28 mouse cellular contexts compared by ENCODE assay signal in the genomic region with DNA sequence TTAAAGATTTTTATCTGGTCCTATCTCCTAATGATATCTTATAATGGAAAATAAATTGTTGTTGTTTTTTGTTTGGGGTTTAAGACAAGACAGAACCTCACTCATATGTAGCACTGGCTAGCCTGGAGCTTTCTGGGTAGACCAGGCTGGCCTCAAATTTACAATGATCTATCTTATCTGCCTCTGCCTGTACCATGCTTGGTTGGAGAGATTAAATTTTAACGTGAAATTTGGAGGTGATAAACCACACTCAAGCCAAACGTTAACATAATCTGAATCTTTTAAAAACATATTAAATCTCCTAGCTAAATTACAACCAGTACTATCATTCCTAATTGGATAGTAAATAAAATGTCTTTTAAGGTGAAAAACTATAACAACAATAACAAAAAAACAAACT.
"Had no signal": no experiment of that assay in that cellular context is flagged by ENCODE, and none has a peak within 500 bp of the region (broad histone marks: within the 10 kb centered on the region; RNA-seq: fewer than 3 reads in every experiment).

No protein-coding gene starts in this region.

- DNase-seq: left cerebral cortex, postnatal 4 days; liver; liver, postnatal 0 days; lung, adult 18-20 months; lung, adult 2 months; lung, embryonic 14.5 days; lung, postnatal 10 days; lung, postnatal 14 days; lung, postnatal 36 days; lung, postnatal 4 days; midbrain, embryonic 14.5 days had no signal

- H3K27me3 ChIP-seq: limb, embryonic 12.5 days; limb, embryonic 13.5 days; limb, embryonic 15.5 days; liver, embryonic 12.5 days; liver, embryonic 13.5 days; liver, embryonic 15.5 days; lung, embryonic 15.5 days; megakaryocyte, embryonic 14.5 days; midbrain, embryonic 12.5 days; midbrain, embryonic 13.5 days; midbrain, embryonic 15.5 days; neural tube, embryonic 12.5 days had no signal

- H3K9ac ChIP-seq: limb, embryonic 12.5 days; limb, embryonic 13.5 days; limb, embryonic 15.5 days; liver, embryonic 12.5 days; liver, embryonic 13.5 days; liver, embryonic 14.5 days; liver, embryonic 15.5 days; liver, postnatal 0 days; lung, embryonic 14.5 days; lung, embryonic 15.5 days; midbrain, embryonic 12.5 days; midbrain, embryonic 13.5 days; midbrain, embryonic 15.5 days; neural tube, embryonic 12.5 days had no signal

- H3K27ac ChIP-seq: limb, embryonic 10.5 days; limb, embryonic 12.5 days; limb, embryonic 13.5 days; limb, embryonic 15.5 days; liver, embryonic 13.5 days; liver, embryonic 14.5 days; liver, embryonic 15.5 days; lung, embryonic 15.5 days; macrophage; midbrain, embryonic 10.5 days; midbrain, embryonic 12.5 days; midbrain, embryonic 13.5 days; midbrain, embryonic 15.5 days; neural tube, embryonic 12.5 days had no signal

- H3K36me3 ChIP-seq: limb, embryonic 15.5 days; liver, embryonic 12.5 days; liver, embryonic 13.5 days; liver, embryonic 15.5 days; midbrain, embryonic 15.5 days had no signal

- H3K4me3 ChIP-seq: limb, embryonic 10.5 days; limb, embryonic 12.5 days; limb, embryonic 13.5 days; limb, embryonic 15.5 days; liver, embryonic 12.5 days; liver, embryonic 13.5 days; liver, embryonic 15.5 days; lung, embryonic 15.5 days; midbrain, embryonic 10.5 days; midbrain, embryonic 12.5 days; midbrain, embryonic 13.5 days; midbrain, embryonic 15.5 days; myocyte; neural tube, embryonic 12.5 days had no signal

- H3K4me1 ChIP-seq: neural tube, embryonic 12.5 days had no signal

- H3K9me3 ChIP-seq: limb, embryonic 10.5 days; limb, embryonic 12.5 days; limb, embryonic 13.5 days; limb, embryonic 15.5 days; liver, embryonic 12.5 days; liver, embryonic 13.5 days; liver, embryonic 15.5 days; lung, embryonic 15.5 days; megakaryocyte, embryonic 14.5 days; midbrain, embryonic 10.5 days; midbrain, embryonic 12.5 days; midbrain, embryonic 13.5 days; midbrain, embryonic 15.5 days; neural tube, embryonic 12.5 days had no signal
